Mouse (Mus musculus): ENCODE measurements around the gene Nme1. TPM values are rescaled to one million over a fixed set of nuclear protein-coding genes. Genes with fewer than 3 reads are reported as not detected.
"Not testable (repeated sequence)": the region's sequence is repeated elsewhere in the genome, so short reads cannot be mapped to it uniquely, and the experiment has no call there.

Gene Nme1
- polyA plus RNA-seq, 1 experiment = 37.8 TPM

DNA sequence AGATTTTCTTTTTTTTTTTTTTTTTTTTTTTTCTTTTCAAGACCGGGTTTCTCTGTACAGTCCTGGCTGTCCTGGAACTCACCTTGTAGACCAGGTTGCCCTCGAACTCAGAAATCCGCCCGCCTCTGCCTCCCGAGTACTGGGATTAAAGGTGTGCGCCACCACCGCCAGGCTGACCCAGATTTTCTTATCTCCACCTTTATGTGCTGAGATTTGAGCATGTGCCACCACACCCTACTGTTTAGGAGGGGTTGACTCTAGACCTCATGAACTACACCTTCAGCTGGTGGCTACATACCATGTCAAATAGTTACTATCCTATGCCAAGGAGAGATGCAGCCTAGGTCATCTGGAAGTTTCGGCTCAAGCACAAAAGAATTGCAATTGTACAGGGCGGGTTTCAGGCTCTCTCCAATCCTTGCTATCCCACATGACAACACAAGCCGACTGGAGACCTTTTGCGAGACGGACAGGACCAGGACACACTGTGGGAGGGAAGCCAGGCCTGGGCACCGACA lies 13.5 kb downstream of the Nme1 start:
- peak overlapping the region; percentile 90 for H3K4me3 ChIP-seq (ENCODE audit: insufficient read depth, low read length)
- peak overlapping the region; percentile 95 for H3K27ac ChIP-seq (ENCODE audit: insufficient read depth, low read length)
- TF ChIP-seq CTCF (IDR thresholded peaks at IDR 0.05; ENCODE audit: borderline replicate concordance, insufficient read depth, low read length) (no peak), POLR2A (IDR thresholded peaks at IDR 0.05; ENCODE audit: low read depth, low read length) (no peak)
- H3K4me1 ChIP-seq (ENCODE audit: control insufficient read depth, insufficient read depth, low read length) = peaks cover 12% of the 10 kb centered on the region; the same call in 1 of the 2 replicates

DNA sequence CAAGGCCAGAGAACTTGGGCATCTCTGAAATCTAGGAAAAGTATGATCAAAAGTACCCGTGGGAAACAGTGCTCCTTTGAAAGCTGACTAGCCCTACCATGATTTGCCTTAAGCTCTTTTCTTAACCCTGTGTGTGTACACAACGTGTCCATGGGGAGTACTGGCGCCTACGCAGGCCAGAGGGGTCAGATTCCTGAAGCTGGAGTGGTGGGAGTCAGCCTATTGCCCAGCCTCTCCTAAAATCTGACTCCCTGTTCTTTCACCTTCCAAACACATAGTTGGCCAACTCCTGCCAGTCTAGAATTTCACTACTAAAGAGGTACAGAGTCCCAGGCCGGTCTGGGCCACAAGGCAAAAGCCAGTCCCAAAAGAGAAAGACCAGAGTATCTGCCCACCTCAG lies 15.9 kb downstream of the Nme1 start:
- Histone ChIP-seq H3K4me3 (ENCODE audit: insufficient read depth, low read length) (peak overlapping the region; percentile 90), H3K27ac (ENCODE audit: insufficient read depth, low read length) (no peak overlapping the region), H3K4me1 (ENCODE audit: control insufficient read depth, insufficient read depth, low read length) (peaks cover 12% of the 10 kb centered on the region; the same call in 1 of the 2 replicates)
- TF ChIP-seq POLR2A (IDR thresholded peaks at IDR 0.05; ENCODE audit: low read depth, low read length) (no peak), CTCF (IDR thresholded peaks at IDR 0.05; ENCODE audit: borderline replicate concordance, insufficient read depth, low read length) (no peak)

DNA sequence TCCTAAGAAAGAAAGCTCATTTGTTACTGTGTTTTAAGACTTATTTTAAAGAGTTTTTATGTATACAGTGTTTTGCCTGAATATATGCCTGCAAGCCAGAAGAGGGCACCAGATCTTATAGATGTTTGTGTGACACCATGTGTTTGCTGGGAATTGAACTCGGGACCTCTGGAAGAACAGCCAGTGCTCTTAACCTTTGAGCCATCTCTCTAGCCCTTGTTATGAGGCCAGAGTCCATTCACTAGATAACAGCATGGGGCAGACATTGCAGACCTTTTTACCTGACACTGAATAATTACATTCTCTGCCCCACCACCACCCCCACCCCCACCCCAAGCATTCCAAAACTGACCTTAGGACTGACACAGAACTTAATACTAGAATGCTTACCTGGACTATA lies 18.3 kb downstream of the Nme1 start:
- H3K27ac ChIP-seq (ENCODE audit: insufficient read depth, low read length) = no peak overlapping the region
- TF ChIP-seq CTCF (IDR thresholded peaks at IDR 0.05; ENCODE audit: borderline replicate concordance, insufficient read depth, low read length) (no peak), POLR2A (IDR thresholded peaks at IDR 0.05; ENCODE audit: low read depth, low read length) (no peak)
- peaks cover 6% of the 10 kb centered on the region for H3K4me1 ChIP-seq (ENCODE audit: control insufficient read depth, insufficient read depth, low read length)
- no peak overlapping the region for H3K4me3 ChIP-seq (ENCODE audit: insufficient read depth, low read length)

GRCm38 (mm10) chr11:93948887-93949567 lies 19.3 kb downstream of the Nme1 start:
- H3K4me3 ChIP-seq (ENCODE audit: insufficient read depth, low read length) = no peak overlapping the region
- no peak overlapping the region for H3K27ac ChIP-seq (ENCODE audit: insufficient read depth, low read length)
- peaks cover 5% of the 10 kb centered on the region for H3K4me1 ChIP-seq (ENCODE audit: control insufficient read depth, insufficient read depth, low read length)
- no peak for TF ChIP-seq CTCF (IDR thresholded peaks at IDR 0.05; ENCODE audit: borderline replicate concordance, insufficient read depth, low read length)
- no peak; the same call in 1 of the 2 replicates for TF ChIP-seq POLR2A (IDR thresholded peaks at IDR 0.05; ENCODE audit: low read depth, low read length)

GRCm38 (mm10) chr11:93944986-93945385 lies 23.3 kb downstream of the Nme1 start:
- Histone ChIP-seq H3K4me1 (ENCODE audit: control insufficient read depth, insufficient read depth, low read length) (peaks cover 2% of the 10 kb centered on the region), H3K4me3 (ENCODE audit: insufficient read depth, low read length) (no peak overlapping the region), H3K27ac (ENCODE audit: insufficient read depth, low read length) (no peak overlapping the region)
- TF ChIP-seq POLR2A (IDR thresholded peaks at IDR 0.05; ENCODE audit: low read depth, low read length) (no peak), CTCF (IDR thresholded peaks at IDR 0.05; ENCODE audit: borderline replicate concordance, insufficient read depth, low read length) (no peak)

- Histone ChIP-seq H3K4me3 (ENCODE audit: insufficient read depth, low read length) (no peak overlapping the region), H3K27ac (ENCODE audit: insufficient read depth, low read length) (no peak overlapping the region), H3K4me1 (ENCODE audit: control insufficient read depth, insufficient read depth, low read length) (peaks cover 2% of the 10 kb centered on the region)
- TF ChIP-seq POLR2A (IDR thresholded peaks at IDR 0.05; ENCODE audit: low read depth, low read length) (no peak), CTCF (IDR thresholded peaks at IDR 0.05; ENCODE audit: borderline replicate concordance, insufficient read depth, low read length) (no peak)
Observed at GRCm38 (mm10) chr11:93940906-93941305, 27.4 kb downstream of the Nme1 start.

DNA sequence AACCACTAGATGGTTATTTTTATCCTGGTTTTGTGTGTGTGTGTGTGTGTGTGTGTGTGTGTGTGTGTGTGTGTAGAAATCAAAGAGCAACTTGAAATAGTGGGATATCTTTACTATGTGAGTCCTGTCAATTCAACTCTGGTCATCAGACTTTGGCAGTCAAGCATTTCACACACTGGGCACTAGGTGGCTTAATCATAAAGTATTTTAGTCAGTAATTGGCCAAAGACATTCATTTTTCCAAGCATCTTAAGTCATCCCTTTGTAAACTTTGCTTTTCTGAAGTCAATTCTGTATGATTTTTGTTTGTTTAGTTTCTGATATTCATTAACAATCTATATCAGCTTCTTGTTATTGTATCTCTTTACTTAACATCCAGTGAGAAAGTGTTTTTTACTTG lies 39.2 kb downstream of the Nme1 start:
- no peak overlapping the region for H3K27ac ChIP-seq (ENCODE audit: insufficient read depth, low read length)
- H3K4me1 ChIP-seq (ENCODE audit: control insufficient read depth, insufficient read depth, low read length) = peaks cover 5% of the 10 kb centered on the region; the same call in 1 of the 2 replicates
- H3K4me3 ChIP-seq (ENCODE audit: insufficient read depth, low read length) = no peak overlapping the region
- TF ChIP-seq POLR2A (IDR thresholded peaks at IDR 0.05; ENCODE audit: low read depth, low read length) (no peak), CTCF (IDR thresholded peaks at IDR 0.05; ENCODE audit: borderline replicate concordance, insufficient read depth, low read length) (no peak)

- H3K4me1 ChIP-seq (ENCODE audit: control insufficient read depth, insufficient read depth, low read length); H3K27ac ChIP-seq (ENCODE audit: insufficient read depth, low read length); H3K4me3 ChIP-seq (ENCODE audit: insufficient read depth, low read length): not testable (repeated sequence)
Observed at GRCm38 (mm10) chr11:93915019-93915418, 53.3 kb downstream of the Nme1 start.

DNA sequence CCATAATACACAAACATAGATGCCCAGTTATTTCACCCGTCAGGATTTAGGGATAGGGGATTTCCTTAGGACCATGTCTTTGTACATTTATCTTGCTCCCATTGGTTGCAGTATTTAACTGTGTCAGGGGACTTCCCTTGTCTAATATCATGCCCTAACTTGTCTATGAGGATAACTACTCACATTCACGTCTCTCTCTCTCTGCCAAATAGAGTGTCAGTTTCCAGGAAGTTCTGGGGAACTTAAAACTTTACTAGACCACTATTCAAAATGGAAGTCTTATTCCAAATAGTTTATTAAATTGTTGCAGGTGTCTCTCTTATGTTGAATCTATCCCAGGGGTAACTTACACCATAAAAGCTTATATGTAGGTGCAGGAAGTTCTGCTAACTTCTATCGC lies 56.7 kb downstream of the Nme1 start:
- no peak for TF ChIP-seq POLR2A (IDR thresholded peaks at IDR 0.05; ENCODE audit: low read depth, low read length)
- TF ChIP-seq CTCF (IDR thresholded peaks at IDR 0.05; ENCODE audit: borderline replicate concordance, insufficient read depth, low read length) = no peak
- Histone ChIP-seq H3K4me3 (ENCODE audit: insufficient read depth, low read length) (no peak overlapping the region), H3K27ac (ENCODE audit: insufficient read depth, low read length) (no peak overlapping the region), H3K4me1 (ENCODE audit: control insufficient read depth, insufficient read depth, low read length) (no peaks in the 10 kb centered on the region)

DNA sequence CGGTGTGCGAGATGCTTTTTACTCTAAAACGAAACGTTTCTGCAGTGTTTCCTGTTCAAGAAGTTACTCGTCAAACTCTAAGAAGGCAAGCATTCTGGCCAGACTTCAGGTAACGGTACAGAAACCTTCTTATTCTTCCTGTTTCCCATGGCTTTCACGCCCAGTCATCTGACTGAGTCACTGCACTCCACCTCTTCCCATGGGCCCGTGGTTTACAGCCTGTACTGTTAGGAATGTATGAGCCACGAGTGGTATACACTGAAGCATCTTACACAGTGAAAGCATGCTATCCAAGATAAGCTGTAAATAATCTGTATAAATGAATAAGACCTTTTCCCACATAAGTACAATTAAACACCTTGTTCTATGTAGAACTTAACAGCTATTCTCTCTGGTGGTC lies 59.5 kb downstream of the Nme1 start:
- Histone ChIP-seq H3K4me1 (ENCODE audit: control insufficient read depth, insufficient read depth, low read length) (no peaks in the 10 kb centered on the region), H3K27ac (ENCODE audit: insufficient read depth, low read length) (peak overlapping the region; percentile 79), H3K4me3 (ENCODE audit: insufficient read depth, low read length) (no peak overlapping the region)
- TF ChIP-seq POLR2A (IDR thresholded peaks at IDR 0.05; ENCODE audit: low read depth, low read length) (no peak), CTCF (IDR thresholded peaks at IDR 0.05; ENCODE audit: borderline replicate concordance, insufficient read depth, low read length) (no peak)
